Mouse (Mus musculus): ENCODE measurements at regions not wholly inside any gene's neighbourhood (a gene's known extent, or its start where the extent isn't known, plus 50 kb on each side); places are given as distances from the start of the nearest gene placed in this dataset.

DNA sequence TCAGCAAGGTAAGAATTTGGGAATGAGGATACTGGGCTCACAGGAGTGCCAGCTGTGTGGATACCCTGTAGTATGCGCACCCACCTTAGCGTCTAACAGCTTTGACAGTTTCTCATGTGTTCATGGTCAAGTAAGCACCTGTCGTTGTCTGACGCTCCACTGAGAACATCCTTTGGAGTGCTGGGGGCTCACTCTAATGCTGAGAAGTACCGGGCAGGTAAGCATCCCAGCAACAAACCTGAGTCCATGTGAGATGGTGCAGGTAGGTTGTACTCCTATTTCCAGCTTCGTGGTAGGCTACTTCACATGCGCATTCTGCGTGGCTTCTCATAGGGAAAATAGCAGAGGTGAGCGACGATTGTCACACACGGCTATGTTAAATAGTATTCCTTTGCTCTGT lies 129.3 kb upstream of the Dkk2 start:
- no peak for TF ChIP-seq POLR2A (IDR thresholded peaks at IDR 0.05; ENCODE audit: extremely low read depth, insufficient read depth, low read length)
- TF ChIP-seq CTCF (IDR thresholded peaks at IDR 0.05; ENCODE audit: extremely low read depth, insufficient read depth, low read length), result no peak
